Mouse (Mus musculus) small intestine, adult 2 months (tissue): ENCODE results near the gene Synrg.

Source experiments
- CTCF ChIP-seq: fragments of 200-500 bp; IDR thresholded peaks from 2 replicates; pipeline ENCODE4 v1.5.1; 2012; ENCODE audit warnings: low read depth, mild to moderate bottlenecking, control low read depth, inconsistent platforms, low read length, moderate library complexity, mixed read lengths; ENCODE audit not compliant: insufficient replicate concordance, insufficient read length; ENCODE audit errors: extremely low read depth
- POLR2A ChIP-seq: fragments of 200-500 bp; IDR thresholded peaks from 2 replicates; pipeline ENCODE4 v1.6.1; 2012; ENCODE audit warnings: low read depth, mild to moderate bottlenecking, control low read depth, inconsistent platforms, low read length, moderate library complexity

DNA sequence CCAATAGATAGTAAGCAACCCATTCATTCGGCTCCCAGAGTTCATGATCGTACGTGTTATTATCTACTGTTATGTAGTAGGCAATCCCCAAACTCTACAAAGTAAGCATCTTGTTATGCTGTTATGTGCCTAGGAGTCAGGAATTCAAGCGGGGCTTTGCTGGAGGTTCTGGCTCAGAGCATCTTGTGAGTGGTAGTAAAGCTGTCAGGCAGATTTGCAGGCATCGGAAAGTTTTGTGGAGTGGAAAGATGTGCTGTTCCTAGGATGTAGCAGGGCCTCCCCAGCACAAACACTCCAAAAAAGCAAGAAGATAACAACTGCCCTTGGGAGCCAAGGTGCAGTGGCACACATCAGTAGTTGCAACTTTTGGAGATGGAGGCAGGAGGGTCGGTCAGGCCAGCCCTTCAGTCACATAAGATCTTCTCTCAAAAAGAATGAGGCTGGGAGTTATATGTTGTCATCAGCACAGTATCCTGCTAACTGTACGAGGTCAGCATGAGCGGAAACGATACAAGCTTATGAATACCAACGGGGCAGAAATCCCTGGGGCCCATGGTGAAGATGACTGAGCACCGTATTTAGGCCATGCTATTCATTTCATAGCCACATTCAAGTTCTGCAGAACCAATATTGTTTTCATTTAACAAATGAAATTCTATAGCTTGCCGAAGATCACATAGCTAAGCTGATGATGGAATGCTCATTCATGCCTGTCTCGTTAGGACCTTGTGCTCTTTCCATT is 12.2 kb downstream of the Synrg start:
- TF ChIP-seq POLR2A (no peak), CTCF (no peak)
